Mouse (Mus musculus): ENCODE data around the gene Itga6.

DNA sequence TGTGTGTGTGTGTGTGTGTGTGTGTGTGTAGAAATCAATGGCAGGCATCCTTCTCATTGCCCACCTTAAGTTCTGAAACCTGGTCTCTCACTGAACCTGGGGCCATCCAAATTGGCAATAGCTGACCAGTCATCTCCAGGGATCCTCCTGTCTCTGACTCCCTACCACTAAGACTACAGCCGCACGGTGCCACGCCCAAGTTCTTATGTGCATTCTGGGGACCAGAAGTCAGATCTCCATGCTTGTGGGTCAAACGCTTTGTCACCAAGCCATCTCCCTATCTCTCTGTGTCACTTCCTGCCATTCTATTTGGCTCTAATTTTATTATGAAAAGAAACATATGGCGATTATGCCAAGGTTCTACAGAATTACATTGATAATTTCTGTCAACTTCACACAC lies 28.3 kb downstream of the Itga6 start:
- TF ChIP-seq CTCF (IDR thresholded peaks at IDR 0.05; ENCODE audit: control insufficient read depth, insufficient read depth, insufficient read length) (no peak), MYOG (IDR thresholded peaks at IDR 0.05; ENCODE audit: control insufficient read depth, extremely low read depth, insufficient read length) (no peak), CEBPB (IDR thresholded peaks at IDR 0.05; ENCODE audit: low read depth) (no peak), MAX (IDR thresholded peaks at IDR 0.05) (no peak), MYOD1 (IDR thresholded peaks at IDR 0.05; ENCODE audit: control insufficient read depth, insufficient read length, low read depth) (no peak)

All from C2C12 (cell line).